Mouse (Mus musculus) skeletal muscle tissue, adult 2 months (tissue): ENCODE data around the gene Fbh1.
"Not testable (repeated sequence)": the region's sequence is repeated elsewhere in the genome, so short reads cannot be mapped to it uniquely, and the experiment has no call there.

Experiments used
- DNase-seq: peaks from one replicate; pipeline ENCODE4 v3.0.0-alpha.2; 2012; ENCODE audit warnings: low read depth, low spot score

Fbh1 gene

DNA sequence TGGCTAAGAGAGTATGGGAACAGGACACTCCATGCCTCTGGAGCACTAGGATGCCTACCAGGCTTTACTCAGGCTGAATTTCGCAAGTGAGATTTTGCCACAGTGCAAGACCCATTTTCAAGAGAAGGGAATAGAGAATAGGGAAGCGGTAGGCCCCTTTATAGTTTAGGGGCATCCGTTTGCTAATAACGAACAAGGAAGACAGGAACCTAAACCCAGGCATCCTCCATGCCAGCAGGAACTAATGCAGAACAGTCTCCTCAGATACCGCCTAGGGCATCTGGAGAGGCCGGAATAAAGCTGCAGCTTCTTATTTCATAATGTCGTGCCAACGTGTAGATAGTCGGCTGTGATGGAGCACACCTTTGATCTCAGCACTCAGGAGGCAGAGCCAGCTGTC is 54.8 kb downstream of the Fbh1 start:
- no peak for DNase-seq

DNA sequence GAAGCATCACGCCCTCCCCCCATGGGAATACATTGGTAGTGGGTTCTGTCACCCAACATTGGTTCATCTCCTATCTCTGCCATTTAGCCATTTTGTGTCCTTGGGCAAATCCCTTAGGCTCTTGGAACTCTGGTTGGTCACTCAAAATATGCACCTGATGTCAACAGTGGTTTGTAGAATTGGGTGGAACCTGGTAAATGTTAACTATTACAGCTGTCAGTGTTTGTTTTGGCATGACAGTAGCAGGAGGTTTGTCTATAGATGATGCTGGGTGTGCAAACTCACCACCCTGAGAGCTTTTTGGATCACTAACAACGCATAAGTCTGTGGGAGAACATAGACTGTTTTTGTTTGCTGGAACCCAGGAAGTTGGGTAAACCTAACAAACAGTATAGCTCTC is 58.8 kb downstream of the Fbh1 start:
- no peak for DNase-seq

DNA sequence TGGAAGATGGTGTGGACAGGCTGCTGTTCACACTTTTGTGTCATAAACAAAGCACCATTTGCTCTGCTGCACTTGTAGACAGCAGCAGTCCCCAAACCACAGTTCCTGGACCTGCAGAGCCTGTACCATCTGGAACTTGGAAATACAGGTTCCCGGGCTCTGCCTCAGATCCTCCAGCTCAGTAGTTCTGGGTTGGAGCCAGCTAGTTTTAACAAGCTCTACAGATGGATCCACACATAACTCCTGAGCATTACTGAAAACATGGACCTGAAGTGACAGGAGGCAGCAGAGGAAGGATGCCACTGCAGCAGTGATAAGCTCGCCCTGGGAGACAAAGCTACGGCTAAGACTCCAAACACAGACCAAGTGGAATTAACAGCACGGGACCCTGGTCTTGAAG is 62.8 kb downstream of the Fbh1 start:
- no peak for DNase-seq

DNA sequence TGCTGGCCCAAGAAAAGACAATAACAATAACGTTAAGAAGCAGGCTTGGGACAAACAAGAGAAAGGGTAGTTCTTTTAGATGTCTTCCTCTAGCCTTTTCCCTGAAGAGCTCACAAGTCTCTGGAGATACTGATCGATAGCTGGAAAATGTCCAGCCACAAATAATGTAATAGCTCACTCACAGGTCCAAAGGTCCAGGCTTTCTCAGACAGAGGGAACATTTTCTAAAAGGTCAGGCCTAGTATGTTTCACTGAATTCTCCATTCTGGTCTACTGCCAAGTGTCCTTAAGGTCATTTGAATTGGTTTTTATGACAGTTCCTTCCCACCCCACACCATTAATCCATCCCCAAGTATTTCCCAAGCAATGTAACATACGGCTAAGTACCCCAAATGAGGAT is 64.4 kb downstream of the Fbh1 start:
- no peak for DNase-seq

DNA sequence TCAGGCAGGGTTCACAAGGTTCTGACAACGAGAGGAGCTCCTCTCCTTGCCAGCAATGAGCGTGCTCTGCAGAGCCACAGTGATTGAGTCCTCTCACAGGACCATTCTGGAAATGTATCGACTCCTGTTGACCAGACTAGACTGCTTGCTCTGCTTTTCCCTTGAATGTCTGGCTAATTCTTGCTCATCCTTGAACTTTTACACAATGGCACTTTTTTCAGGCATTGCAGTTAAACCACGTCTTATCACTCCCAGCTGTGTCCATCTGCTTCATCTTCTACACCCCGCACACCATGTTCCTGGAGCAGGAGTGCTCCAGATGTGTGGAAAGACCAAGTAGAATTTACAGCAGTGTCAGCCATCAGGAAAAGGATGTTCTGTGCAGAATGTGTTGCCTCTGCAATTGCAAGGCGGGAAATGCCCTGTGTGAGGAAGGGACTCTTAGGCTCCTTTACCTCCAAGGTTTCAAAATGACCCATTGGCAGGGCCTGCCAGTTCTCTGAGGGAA is 64.8 kb downstream of the Fbh1 start:
- peak; percentile 16 for DNase-seq

DNA sequence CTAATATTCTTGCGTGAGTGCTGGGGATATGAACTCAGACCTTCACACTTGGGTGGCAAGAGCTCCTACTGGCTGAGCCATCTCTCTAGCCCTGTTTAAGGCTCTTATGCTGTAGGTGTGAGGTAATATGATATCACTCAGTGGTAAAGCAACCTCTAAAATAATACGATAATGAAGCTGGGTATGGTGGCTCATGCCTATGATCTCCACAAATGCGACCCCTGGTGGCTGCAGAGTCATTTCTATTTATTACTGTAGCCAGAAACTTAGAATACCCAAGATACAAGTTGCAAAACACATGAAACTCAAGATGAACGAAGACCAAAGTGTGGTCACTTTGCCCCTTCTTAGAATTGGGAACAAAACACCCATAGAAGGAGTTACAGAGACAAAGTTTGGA is 67.3 kb downstream of the Fbh1 start:
- not testable (repeated sequence) for DNase-seq

DNA sequence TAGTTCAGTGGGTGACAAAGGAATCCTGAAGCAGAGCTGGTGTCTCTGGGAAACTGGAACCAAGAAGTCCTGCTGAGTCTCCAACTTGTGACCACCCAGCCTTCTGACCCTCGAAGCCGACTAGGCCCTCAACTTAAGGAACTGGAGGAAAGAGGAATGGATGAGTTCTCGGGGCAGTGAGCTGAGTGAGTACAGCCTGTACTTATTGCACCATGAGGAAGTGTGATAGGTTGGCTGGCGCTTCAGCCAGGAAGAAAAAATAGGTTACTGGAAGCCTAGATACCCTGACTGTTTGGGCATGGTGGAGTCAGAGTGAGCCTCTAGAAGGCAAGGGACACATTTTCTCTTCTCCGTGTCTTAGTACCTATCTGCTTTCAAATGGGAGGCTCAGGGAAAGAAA is 68.8 kb downstream of the Fbh1 start:
- DNase-seq: peak; percentile 53

DNA sequence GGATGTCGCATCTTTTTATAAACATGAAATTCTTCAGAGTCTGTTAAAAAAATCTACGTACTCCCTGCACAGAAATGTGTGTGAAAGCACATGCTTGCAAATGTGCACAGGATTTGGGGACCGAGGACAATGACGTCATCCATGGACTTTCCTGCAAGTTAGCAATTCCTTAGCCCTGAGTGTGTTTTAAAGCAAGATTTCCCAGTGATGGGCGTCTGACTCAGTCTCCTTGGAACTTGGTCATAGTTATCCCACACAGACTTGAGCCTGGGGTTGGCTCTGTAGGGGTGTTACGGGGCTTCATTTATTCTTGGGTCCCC is 70.7 kb downstream of the Fbh1 start:
- peak; percentile 54 for DNase-seq

DNA sequence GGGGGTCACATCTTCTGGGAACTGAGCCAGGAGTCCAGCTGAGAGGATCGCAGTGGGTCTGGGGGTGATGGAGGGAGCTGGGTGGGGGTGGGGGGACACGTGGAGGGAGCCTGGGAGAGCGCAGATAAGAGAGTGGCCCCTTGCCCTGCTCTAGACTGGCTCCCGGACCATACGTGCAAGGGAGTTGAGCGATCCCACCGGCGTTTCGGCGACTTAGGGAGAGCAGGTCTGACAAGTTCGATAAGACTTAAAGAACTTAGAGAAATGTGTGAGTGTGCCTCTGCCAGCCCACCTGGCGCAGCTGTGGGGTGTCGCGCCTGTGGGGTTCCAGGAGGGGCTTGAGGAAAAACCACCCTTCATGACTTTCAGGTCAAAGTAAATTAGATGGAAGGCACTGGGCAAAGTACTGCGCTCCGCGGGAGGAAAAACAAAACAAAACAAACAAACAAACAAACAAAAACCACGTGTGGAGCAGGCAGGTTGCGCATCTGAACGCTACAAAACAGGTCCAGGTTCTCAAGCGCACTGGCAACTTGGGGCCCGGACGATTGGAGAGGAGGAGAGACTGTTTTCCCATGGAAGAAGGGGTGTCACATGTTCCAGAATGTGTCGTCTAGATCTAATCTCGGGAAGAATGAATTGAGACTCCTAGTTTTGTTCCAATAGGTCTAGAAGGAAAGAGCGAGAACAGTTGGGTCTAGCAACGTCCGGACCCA is 71.2 kb downstream of the Fbh1 start:
- peak; percentile 16 for DNase-seq

DNA sequence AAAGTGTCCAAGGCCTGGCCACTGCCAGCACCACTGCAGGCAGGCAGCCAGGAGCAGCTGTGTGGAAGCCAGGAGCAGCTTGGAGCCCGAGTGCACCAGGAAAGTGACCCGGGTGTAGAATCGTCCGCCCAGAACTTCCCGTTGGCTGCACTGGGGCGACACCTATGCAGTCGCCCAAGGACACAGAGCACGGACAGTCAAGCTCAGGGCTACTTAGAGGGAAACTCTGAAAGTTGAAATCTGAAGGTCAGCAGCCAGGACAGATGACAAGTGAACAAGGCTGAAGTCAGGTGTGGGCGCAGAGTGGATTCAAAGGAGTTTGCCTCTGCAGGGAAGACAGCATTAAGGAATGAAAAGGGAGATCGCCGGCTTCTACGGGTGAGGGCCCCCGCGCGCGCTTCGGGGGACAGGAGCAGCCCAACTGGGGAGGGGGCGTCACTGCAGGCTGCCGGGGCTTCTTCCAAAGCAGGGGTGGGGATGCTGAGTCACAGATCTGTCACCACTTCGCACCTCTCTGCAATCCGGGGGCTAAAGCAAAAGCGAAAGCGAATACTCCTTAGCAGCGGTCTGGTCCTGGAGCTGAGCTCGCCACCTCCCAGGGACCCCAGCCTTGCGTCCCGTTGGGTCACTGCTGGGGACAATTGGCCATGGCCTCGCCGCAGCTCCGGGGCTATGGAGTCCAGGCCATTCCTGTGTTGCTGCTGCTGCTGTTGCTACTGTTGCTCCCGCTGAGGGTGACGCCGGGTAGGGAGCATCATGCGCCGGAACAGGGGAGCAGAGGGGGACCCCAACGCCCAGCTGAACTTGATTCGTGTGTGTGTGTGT is 72.0 kb downstream of the Fbh1 start, which contains the start of gene Il15ra:
TSS of gene Il15ra (plus strand) at position 90 of the 825 bp plus-strand sequence.
- DNase-seq: peak; percentile 93

DNA sequence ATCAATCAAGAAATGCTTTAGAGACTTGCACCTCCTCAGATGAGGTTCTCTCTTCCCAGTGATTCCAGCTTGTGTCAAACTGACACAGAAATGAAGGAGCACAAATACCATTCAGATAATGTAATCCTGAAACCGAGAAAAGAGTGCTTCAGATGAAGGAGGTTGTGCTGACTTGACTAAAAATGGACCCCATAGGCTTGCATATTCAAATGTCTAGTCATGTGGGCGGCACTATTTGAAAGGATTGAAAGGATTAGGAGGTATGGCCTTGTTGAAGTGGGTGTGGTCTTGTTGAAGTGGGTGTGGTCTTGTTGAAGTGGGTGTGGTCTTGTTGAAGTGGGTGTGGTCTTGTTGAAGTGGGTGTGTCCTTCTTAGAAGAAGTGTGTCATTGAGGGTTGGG is 77.5 kb downstream of the Fbh1 start:
- DNase-seq: no peak

DNA sequence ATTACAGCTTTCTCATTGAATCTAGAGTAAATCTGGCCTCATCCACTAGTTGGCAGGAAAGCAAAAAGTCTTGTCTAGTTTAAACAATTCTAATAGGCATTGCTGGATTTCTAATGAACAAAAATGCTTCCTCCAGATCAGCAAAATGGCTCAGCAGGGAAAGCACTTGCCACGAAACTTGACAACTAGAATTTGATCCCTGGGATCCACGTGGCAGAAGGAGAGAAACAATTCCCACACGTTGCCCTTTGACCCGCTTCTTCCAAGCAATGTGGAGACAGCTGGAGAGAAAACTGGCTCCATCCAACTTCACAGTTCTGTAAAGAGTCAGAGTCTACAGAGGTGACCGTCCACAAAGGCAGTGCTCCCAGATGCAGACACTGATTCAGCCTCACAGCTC is 78.4 kb downstream of the Fbh1 start:
- no peak for DNase-seq

DNA sequence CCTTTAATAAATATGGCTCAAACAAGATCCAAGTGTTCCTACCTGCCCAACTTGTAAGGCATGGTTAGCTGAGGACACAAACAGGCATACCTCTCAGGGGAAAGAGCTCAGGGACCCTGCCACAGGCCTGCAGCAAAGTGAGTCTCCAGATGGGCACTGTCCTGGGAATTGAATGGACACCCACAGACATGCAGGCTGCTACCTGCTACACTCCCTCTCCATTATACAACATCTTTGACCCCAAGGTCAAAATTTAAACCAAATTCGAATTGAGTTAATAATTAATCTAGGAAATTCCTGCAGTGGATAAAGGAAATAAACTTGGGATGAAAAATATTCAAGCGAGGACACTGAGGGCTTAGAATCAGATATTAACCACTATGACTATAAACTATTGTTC is 81.5 kb downstream of the Fbh1 start:
- no peak for DNase-seq

DNA sequence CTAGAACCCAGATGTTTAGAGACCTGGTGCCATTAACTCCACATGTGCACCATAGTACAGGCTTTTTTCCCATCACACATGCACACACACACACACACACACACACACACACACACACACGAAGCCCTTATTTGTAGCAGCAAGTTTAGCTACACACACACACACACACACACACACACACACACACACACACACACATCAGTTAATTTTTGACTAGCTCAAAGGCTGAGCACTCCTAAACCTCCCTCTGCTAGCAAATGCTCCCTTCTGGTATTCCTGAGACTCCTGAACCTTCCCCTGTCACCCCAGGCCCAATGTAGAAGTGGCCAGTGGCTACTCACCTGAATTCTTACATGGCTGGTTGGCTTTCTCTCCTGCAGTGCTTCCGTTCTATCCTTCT is 83.3 kb downstream of the Fbh1 start:
- no peak for DNase-seq

DNA sequence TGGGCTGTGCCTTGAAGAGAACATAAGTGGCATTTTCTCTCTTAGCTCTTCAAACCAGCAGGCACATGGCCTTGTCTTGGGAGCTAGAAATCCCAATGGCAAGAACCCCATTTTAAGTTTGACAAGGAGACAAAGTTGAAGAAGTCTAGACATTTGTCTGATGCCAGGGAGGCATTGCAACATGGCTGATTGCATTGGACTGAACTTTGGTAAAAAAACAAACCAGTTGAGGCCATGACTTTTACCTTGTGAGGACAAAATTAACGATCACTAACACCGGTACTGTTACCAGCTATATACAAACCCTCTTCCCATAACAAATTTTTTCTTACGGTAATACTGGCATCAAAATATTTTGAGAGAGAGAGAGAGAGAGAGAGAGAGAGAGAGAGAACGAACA is 84.0 kb downstream of the Fbh1 start:
- DNase-seq: no peak
